Mouse (Mus musculus) cerebellum, adult 2 months (tissue): ENCODE results near the gene Pde4c.

Experiments used
- CTCF ChIP-seq: fragments of 200-500 bp; IDR thresholded peaks from 2 replicates; pipeline ENCODE4 v1.5.1; 2011; ENCODE audit warnings: low read depth, mild to moderate bottlenecking, control low read depth, low read length, moderate library complexity, borderline replicate concordance; ENCODE audit not compliant: insufficient read depth
- POLR2A ChIP-seq: fragments of 200-500 bp; IDR thresholded peaks from 2 replicates; pipeline ENCODE4 v1.6.1; 2011; ENCODE audit warnings: low read length, control low read depth, borderline replicate concordance; ENCODE audit not compliant: insufficient read depth

DNA sequence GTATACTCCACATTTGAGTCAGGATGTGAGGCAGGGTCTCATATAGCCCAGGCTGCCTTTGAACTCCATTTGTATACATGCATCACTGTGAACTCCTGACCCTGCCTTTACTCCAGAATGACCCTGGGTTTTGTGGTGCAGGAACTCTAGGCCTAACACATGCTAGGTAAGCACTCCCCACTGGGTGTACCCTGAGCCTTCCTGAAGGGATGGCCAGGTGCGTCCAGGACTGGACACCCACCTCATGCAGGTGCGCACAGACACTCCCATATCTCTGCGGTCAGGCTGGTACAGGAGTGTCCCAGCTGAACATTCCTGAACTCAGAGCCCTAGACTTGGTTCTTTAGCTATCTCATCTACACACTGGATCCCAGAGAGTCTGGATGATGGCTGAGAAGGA, 49.4 kb upstream of the Pde4c start:
- TF ChIP-seq POLR2A (no peak), CTCF (no peak)
